Mouse (Mus musculus): Measurements from ENCODE around the gene 5730522E02Rik.
A peak's percentile ranks its signal among the peaks of the same experiment; 100 is the strongest.
"Not testable (repeated sequence)": the region's sequence is repeated elsewhere in the genome, so short reads cannot be mapped to it uniquely, and the experiment has no call there.

5730522E02Rik gene

DNA sequence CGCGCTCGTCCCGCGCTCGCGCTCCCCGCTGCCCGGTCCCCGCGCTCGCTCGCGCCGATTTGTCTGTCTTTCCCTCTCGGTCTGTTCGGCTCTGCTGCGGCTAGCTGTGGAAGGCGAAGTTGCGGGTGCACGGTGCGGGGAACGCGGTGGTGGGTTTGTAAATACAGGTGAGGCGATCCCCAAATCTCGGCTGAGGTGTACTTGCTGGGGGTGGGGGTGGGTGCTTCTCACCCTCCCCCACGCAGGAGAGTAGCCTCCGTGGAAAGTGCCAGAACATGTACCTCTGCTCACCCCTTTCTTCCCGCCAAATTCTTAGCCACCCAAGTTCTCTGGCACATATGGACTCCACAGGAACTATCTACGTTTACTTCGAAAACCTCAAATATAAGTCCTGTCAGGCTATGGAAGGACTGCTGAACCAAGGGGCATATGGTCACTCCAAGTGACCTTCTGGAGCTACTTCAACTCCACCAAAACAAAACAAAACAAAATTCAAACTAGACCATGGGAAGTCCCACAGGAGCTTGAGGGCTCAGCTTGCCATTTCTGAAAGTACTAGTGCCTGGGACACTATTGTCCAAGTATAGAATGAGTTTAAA, at the start of gene 5730522E02Rik:
5730522E02Rik (minus strand) TSS at position 182 of the 599 bp plus-strand sequence.
- DNase-seq (ENCODE audit: low spot score in 2 of 2), result no peak

DNA sequence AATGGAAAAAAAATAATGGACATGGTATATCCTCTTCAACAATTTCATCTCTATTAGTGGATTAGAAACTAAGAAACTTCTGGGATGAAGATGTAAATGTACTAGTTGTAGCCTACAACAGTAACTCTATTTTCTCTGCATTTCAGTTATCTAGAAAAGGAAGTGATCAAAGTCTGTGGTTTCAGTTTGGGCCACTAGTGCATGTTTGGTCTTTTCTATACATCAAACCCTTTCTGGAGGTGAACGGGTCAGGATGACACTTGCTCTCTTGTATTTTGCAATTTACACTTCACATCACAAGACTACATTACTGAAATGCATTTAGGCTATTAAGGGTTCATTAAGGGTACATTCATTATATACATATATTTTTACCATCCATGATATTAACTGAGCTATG, 26.0 kb upstream of the 5730522E02Rik start:
- no peak for DNase-seq (ENCODE audit: low spot score in 2 of 2)

DNA sequence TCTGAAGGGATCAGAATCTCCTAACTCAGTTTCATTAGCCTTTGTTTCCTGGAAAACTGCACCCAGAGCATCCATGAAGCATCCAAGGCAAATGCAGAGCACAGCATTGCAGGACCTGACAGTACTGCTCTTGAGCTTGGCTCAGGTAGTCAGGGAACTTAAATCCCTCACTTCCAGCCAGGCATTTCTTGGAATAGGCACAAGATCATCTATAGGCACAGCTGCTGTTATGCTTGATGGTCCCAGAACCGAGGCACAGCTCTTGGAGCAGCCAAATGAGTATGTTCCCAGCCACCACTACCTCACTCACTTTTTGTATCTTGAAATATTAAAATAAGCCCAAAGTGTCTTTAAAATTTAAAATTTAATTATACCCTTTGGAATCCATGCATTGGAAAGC, 19.3 kb upstream of the 5730522E02Rik start:
- DNase-seq (ENCODE audit: low spot score in 2 of 2), result no peak

DNA sequence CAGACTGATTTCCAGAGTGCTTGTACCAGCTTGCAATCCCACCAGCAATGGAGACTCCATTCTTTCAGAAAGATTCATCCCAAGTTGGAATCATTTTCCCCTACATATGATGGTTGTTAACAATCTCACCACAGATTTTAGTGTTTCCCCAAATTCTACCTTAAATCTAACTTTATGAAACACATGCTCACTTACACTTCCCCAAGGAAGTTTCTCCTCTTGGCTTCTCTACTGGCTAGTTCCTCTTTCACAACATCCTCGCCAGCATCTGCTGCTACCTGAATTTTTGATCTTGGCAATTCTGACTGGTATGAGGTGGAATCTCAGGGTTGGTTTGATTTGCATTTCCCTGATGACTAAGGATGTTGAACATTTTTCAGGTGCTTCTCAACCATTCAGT, 3.1 kb upstream of the 5730522E02Rik start:
- DNase-seq (ENCODE audit: low spot score in 2 of 2), result not testable (repeated sequence)

DNA sequence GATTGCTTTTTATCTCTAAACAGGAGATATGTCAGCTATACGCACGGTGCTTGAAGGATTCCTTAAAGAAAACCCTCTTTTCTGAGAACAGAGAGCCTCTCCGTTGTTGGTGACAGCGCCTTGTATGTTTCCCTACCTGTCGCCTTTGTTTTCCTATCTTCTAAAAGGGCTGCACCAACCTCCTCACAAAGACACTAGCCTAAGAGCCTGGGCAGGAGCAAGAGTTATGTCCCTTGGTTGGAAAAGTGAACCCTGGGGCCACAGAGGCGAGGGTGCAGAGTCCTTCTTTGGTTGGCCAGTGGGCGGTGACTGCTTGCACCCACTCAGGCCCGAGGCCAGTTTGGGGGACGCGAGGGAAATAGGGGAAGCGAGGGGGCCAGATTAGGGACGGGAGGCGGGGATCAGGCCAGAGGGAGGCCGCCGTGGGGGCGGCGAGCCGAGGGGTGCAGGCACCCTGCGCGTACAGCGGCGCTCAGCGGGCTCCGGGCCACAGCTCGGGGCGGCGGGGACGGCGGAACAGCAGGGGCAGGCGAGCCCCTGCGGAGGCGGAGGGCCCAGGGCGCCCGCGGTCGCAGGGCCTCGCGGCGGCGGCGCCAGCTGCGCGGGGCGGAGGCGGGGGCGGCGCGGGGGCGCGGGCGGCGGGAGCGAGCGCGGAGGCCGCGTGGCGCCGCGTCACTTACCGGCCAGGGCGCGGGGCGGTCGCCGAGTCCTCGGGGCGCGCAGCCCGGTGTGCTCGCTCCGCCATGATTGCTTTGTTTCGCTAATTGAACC, 567 bp downstream of the 5730522E02Rik start:
- peak; percentile 62 to 66 for DNase-seq (ENCODE audit: low spot score in 2 of 2)

DNA sequence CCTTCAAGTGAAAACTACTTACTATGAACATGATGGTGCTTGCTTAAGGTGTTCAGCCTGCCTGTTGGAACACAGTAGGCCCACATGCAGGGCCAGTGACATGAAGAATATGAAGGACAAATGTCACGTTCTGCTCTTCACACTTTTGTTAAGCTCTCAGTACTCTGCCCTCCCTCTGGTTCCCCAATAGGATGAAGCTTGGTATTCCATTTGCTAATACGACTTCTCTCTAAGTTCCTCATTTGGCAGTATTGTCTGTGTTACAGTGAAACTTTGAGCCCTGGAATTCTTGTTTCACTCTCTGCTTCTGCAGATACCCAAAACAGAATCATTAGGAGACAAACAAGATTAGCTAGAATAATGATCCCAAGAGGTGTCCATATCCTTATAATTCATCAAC, 7.1 kb downstream of the 5730522E02Rik start:
- DNase-seq (ENCODE audit: low spot score in 2 of 2), result no peak

DNA sequence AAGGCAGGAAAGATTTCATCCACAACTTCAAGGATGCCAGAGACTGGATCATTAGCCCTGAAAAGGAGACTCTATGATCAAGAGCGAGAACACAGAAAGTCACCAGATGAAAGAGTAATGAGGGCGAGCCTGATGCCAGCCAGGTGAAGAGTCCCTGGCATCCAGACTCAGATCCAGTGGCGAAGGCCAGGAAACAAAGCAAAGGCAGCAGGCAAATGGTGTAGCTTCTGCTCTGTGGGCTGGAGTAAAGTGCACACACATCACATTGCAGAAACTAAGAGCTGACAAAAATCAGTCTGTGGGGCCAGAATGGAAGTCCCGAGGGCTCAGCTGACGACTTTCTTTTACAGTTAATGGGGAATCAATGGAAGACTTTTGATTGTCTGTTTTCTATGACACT, 7.7 kb downstream of the 5730522E02Rik start:
- DNase-seq (ENCODE audit: low spot score in 2 of 2), result no peak

DNA sequence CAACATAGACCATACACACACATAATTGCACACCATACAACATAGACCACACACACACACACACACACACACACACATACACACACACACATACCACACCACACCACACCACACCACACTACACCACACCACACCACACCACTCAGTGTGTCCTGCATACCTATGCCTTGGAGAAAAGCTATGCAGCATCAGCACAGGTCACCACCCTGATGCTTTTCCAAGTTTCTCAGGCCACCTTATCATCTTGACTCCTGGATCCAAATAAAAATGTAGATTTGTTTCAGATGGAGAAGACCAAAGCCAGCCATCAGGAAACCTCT, 8.8 kb downstream of the 5730522E02Rik start:
- no peak for DNase-seq (ENCODE audit: low spot score in 2 of 2)

DNA sequence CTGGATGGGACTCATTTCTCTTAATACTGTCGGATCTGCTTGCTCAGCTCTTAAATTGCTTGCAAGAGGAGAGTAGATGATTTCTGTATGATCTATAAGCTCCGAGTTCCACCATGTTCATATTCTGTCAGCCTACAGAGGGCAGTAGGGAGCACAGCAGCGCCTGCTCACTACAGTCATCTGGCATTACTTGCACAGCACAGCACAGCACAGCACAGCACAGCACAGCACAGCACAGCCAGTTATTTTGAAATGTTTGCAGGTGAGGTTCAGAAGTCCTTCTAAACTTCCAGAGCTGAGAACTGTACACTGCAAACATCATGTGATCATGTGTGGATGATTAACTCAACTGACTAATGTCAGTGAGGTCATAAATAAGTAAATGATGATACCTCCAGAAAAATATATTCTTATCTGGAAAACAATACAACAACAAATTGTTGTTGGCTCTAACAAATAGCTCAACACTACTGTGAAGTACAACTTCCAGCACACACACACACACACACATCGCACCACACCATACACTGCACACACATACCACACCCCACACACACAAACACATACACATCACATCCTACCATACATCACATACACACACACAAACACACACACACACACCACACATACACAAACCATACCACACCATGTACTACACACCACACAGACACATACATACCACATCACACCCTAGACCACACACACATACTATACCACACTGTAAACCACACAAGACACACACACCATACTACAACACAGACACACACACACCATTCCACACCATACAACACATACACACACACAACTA, 9.4 kb downstream of the 5730522E02Rik start:
- DNase-seq (ENCODE audit: low spot score in 2 of 2), result no peak

DNA sequence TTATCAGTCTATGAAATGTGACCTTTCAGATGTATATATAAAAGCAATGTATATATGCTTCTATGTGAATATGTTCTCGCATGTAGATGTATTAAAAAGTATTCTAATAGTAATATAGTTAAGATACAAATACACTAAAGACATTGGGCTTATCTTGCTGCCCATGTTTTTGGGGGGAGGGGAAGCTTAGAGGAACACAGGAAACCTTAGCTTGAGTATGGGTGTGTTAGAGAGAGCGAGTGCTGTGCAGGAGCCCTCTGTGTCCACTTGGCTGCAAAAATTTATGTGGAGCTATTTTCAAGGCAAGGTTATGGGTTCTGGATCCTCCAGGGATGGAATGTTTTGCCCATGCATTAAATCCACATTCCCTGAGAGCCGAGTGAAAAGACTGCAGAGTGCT, 15.1 kb downstream of the 5730522E02Rik start:
- DNase-seq (ENCODE audit: low spot score in 2 of 2), result no peak

DNA sequence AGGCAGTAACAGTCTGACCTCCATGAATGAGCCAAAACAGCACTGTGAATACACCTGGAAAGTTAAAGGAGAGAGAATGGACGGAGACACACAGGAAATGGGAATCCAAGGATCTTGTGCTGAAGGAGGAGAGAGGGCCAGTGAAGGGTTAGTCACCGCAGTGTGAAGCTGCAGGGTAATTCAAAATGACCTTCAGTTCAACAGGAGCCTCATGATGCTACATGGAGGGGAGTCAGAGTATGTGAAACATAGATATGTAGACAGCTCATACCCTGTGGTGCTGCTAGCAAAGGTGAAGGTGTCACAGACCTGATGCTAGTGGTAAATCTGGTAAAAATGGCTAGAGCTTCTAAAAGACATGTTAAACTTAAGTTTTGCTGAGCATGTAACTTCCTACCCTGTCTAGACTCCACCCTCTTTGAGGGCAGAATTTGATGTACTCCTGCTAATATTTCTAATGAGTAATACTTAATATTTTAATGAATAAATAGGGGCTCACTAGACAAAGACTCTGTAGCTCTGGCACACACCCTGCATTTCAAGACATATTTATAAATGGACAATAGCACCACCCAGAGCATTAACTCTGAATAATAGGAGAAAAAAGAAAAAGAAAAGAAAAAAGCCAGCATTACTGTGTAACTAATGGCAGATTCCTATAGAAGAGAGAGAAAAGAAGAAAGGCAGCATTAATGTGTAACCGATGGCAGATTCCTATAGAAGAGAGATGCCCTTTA, 23.2 kb downstream of the 5730522E02Rik start:
- DNase-seq (ENCODE audit: low spot score in 2 of 2), result no peak

DNA sequence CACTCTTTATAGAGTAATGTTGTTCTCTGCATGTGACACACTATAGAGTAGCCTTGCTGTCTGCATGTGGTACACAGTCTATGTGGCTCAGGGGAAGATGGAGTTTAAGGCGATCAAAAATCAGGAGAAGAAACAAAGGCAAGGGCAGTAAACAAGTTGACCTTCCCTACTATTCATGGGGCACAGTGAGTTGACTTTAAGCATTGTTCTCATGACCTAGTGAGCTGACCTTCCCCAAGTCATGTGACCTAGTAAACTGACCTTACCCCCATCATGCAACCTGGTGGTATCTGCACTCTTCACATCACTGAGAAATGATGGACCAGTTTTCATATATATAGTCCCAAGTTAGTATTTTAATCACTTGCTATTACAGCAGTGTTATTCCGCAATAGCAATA, 40.0 kb downstream of the 5730522E02Rik start:
- no peak for DNase-seq (ENCODE audit: low spot score in 2 of 2)

DNA sequence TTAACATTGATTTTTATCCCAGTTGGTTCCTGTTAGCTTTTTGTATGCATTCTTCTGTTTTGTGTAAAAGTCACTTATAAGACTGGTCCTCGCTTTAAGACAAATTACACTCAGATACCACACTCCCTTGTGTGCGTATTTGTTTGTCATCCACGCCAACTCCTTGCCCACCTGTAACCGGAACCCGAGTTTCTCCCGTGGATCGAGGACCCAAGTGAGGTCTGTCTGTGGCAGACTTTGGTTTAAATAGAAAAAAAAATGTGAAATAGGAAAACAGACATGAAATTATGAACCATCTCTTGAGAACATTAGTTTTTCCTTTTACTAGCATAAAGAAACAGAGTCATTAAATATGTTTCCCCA, 43.0 kb downstream of the 5730522E02Rik start:
- DNase-seq (ENCODE audit: low spot score in 2 of 2), result no peak

DNA sequence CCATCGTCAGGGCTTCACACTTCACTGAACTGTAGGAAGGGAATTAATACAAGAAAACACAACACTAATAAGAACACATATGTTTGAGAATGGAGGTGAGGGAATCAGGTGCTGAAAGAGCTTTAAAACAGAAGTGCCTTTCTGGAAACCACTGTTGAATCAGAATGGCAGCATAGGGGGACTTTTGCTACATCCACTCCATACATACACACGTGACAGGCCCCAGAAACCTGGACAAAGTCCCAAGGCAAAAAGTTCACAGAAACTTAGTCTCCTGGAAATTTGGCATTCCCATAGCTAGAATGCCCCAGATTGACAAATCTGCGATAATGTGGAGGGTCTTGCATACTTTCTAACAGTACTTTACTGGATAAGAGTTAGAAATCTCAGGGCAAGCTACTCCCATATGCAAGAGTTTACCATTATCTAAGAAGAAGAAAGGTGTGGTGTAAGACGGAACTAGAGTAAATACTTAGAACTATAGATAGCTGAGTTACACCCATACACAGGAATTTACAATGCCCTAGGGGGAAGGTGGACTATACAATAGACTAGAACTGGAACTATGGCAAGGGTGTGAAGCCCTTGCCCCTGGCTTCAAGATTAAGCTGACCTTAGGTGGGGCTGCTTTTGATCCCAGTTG, 43.5 kb downstream of the 5730522E02Rik start:
- no peak for DNase-seq (ENCODE audit: low spot score in 2 of 2)

DNA sequence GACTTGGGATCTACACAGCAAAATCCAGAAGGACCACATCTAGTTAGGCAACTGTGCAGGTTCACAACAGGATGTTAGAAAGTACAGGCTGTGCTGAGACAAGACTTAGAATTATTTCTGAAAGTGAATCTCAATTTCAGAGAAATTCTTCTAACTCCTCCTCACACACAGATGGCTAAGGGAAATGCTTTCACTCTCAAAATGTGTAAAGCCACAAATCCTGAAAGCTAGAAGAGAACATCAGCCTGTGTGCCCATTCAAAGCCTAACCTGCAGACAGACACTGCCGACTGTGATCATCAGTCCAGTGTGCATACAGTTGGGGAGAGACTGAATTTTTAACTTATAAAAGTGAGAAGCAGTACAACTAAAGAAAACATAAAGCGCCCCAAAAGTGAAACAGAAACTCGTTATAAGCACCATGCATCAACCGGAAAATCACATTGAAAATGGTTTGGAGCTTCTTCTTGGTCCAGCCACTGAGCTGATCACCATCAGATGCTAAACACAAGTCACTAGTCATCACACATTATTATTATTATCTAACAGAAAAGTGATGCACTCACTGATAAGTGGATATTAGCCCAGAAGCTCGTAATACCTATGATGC, 45.8 kb downstream of the 5730522E02Rik start:
- no peak for DNase-seq (ENCODE audit: low spot score in 2 of 2)

DNA sequence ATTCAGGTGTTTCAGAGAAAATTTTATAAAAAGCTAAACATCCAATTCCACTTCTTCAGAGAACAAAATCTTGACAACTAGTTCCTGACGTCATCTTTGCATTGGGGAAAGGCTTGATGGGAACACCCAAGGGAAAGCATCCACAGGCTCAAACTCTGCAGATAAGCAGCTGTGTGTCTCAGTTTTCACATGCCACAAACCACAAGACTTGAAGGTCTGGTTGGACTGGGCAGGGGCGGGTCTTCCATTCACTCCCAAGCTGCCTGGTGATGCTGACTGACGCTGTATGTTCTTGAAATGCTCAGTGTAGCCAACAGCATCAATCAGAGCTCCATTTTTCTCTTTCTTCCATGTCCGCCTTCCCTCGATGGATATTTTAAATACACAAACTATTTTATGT, 49.2 kb downstream of the 5730522E02Rik start:
- no peak for DNase-seq (ENCODE audit: low spot score in 2 of 2)

DNA sequence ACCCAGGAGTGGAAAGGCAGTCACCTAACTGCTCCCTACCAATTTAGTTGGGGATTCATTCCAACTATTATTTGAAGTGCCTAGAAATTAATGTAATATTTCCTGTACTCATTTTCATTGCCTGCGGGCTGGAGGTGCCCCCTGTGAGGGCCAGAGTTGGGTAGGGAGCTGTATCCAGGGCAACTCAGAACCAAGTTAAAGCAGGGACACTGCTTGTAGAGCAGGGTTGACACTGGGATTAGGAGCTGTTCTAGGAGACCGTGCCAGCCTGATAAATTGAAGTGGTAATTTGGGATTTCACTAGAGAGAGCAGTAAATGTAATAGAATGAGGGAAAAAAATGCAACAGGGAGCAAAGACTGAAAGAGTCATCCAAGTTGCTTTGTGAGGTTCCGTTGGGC, 51.5 kb downstream of the 5730522E02Rik start:
- no peak for DNase-seq (ENCODE audit: low spot score in 2 of 2)

DNA sequence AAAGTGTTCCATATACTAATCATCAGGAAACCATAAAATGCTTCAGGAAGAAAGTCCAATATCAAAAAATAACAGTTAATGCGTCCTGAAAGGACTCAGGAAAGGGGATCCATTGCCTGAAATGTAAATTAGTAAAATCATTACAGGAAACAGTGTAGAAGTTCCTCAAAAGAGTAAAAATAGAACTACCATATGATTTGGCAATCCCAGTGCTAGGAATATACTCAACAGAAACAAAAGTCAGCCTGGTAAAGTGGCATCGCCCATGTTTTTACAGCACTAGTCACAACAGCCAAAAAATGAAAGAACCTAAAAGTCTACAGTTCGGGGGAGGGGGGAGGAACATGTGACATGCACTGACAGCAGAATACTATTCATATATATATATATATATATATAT, 70.5 kb downstream of the 5730522E02Rik start:
- DNase-seq (ENCODE audit: low spot score in 2 of 2), result no peak

DNA sequence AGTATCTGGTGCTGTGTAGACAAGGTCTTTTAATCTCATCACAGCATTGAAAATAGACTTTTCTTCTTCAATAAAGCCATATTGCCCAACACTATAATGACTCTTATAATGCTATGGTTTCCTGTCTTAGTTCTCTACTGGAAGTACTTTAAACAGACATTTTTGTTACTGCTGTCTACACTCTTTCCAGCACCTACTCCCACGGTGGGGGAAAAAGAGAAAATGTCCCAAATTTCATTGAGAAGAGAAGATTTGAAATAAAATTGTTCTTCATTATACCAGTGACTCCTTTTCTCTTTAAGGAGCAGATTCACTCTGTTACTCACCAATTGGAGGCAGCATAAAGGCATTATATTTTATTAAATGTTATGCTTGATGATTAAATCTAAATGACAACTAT, 72.5 kb downstream of the 5730522E02Rik start:
- no peak for DNase-seq (ENCODE audit: low spot score in 2 of 2)

DNA sequence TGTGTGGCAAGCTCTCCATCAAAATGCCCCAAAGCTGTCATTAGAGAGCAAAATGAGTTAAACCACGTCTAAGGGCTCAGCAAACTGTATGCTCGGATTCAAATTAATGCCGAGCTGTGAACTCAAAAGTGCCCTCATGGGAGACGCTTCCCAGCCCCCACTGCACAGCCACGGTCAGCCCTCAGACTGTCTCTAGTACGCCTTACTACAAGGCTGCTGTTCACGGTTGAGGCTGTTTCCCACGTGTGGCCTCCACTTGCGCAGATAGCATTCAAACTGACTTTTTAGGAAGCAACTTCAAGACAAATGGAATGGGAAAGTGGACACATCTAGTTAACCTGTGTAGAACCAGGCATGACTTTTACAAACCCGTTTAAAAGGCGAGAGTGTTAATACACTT, 79.7 kb downstream of the 5730522E02Rik start:
- no peak for DNase-seq (ENCODE audit: low spot score in 2 of 2)

DNA sequence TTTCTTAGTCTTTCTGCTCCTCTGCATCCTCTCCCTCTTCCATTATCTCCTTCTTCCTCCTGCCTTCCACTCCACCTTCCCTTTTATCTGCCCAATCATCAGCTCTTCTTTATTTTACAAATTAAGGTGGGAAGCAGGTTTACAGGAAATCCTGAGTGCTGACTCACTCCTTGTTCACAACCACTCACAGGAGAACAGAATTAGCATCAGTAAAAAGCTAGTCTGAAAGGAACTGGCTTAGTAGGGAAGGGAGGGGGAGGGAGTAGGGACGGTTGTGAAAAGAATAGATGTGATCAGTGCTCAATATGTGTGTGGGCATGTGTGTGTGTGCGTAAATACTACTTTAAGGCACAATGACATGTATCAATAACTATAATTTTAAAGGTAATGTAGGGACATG, 81.5 kb downstream of the 5730522E02Rik start:
- DNase-seq (ENCODE audit: low spot score in 2 of 2), result no peak
